Mouse (Mus musculus): ENCODE measurements around the gene Tecta. TPM values are rescaled to one million over a fixed set of nuclear protein-coding genes. Genes with fewer than 3 reads are reported as not detected.

Tecta gene
- total and polyA plus RNA-seq, 3 experiments, result 0.11 TPM; not detected in 2

GRCm38 (mm10) chr9:42324640-42325394 is 74.9 kb downstream of the Tecta start:
- peaks cover 3% of the 10 kb centered on the region for H3K27me3 ChIP-seq (ENCODE audit: insufficient read depth, low read length)
- H3K4me1 ChIP-seq (ENCODE audit: insufficient read depth, low read depth, low read length), result peaks cover 3% of the 10 kb centered on the region; the same call in 1 of the 2 replicates
- H3K9me3 ChIP-seq (replicated peaks), result peaks cover 5% of the 10 kb centered on the region
- H3K36me3 ChIP-seq (replicated peaks), result no peaks in the 10 kb centered on the region
- ATAC-seq (ENCODE audit: extremely low read depth, insufficient number of reproducible peaks, low FRiP score, poor library complexity, severe bottlenecking) (no peak), DNase-seq (ENCODE audit: low spot score) (no peak)
- TF ChIP-seq GATA2 (IDR thresholded peaks at IDR 0.05; ENCODE audit: borderline replicate concordance, low read depth, low read length), result no peak
- no peak overlapping the region for H3K4me3 ChIP-seq (ENCODE audit: low read depth, low read length)

GRCm38 (mm10) chr9:42323238-42323637 is 76.5 kb downstream of the Tecta start:
- TF ChIP-seq GATA1 (IDR thresholded peaks at IDR 0.05; ENCODE audit: borderline replicate concordance, low read length) (no peak), CTCF (IDR thresholded peaks at IDR 0.05; ENCODE audit: low read depth, low read length) (no peak), TAL1 (conservative IDR thresholded peaks at IDR 0.05; ENCODE audit: low read depth, low read length) (no peak), GATA2 (IDR thresholded peaks at IDR 0.05; ENCODE audit: borderline replicate concordance, low read depth, low read length) (no peak), POLR2AphosphoS5 (IDR thresholded peaks at IDR 0.05; ENCODE audit: insufficient replicate concordance, low read depth, low read length) (no peak)
- no peaks in the 10 kb centered on the region; the same call in 1 of the 2 replicates for H3K4me1 ChIP-seq (ENCODE audit: insufficient read depth, low read depth, low read length)
- peaks cover 5% of the 10 kb centered on the region for H3K9me3 ChIP-seq (replicated peaks)
- H3K27me3 ChIP-seq (ENCODE audit: insufficient read depth, low read length), result peaks cover 7% of the 10 kb centered on the region
- ATAC-seq (ENCODE audit: extremely low read depth, insufficient number of reproducible peaks, low FRiP score, poor library complexity, severe bottlenecking) (no peak), DNase-seq (ENCODE audit: low spot score) (no peak)
- H3K4me3 ChIP-seq (ENCODE audit: low read depth, low read length), result no peak overlapping the region
- H3K36me3 ChIP-seq (replicated peaks), result no peaks in the 10 kb centered on the region

- ATAC-seq (ENCODE audit: extremely low read depth, insufficient number of reproducible peaks, low FRiP score, poor library complexity, severe bottlenecking), result no peak
- DNase-seq (ENCODE audit: low spot score), result no peak
- Histone ChIP-seq H3K9me3 (replicated peaks) (peaks cover 5% of the 10 kb centered on the region), H3K4me1 (ENCODE audit: insufficient read depth, low read depth, low read length) (no peaks in the 10 kb centered on the region), H3K4me3 (ENCODE audit: low read depth, low read length) (no peak overlapping the region), H3K27me3 (ENCODE audit: insufficient read depth, low read length) (peaks cover 15% of the 10 kb centered on the region), H3K36me3 (replicated peaks) (no peaks in the 10 kb centered on the region)
- no peak for TF ChIP-seq CTCF (IDR thresholded peaks at IDR 0.05; ENCODE audit: low read depth, low read length)
- TF ChIP-seq GATA1 (IDR thresholded peaks at IDR 0.05; ENCODE audit: borderline replicate concordance, low read length), result no peak
- no peak for TF ChIP-seq GATA2 (IDR thresholded peaks at IDR 0.05; ENCODE audit: borderline replicate concordance, low read depth, low read length)
- no peak for TF ChIP-seq POLR2AphosphoS5 (IDR thresholded peaks at IDR 0.05; ENCODE audit: insufficient replicate concordance, low read depth, low read length)
- no peak for TF ChIP-seq TAL1 (conservative IDR thresholded peaks at IDR 0.05; ENCODE audit: low read depth, low read length)
Measured at GRCm38 (mm10) chr9:42321442-42321841, 78.3 kb downstream of the Tecta start.

- H3K27me3 ChIP-seq (ENCODE audit: insufficient read depth, low read length), result peaks cover 18% of the 10 kb centered on the region
- H3K9me3 ChIP-seq (replicated peaks), result peaks cover 5% of the 10 kb centered on the region
- ATAC-seq (ENCODE audit: extremely low read depth, insufficient number of reproducible peaks, low FRiP score, poor library complexity, severe bottlenecking), result no peak
- no peaks in the 10 kb centered on the region for H3K36me3 ChIP-seq (replicated peaks)
- no peak overlapping the region for H3K4me3 ChIP-seq (ENCODE audit: low read depth, low read length)
- DNase-seq (ENCODE audit: low spot score), result no peak
- TF ChIP-seq GATA2 (IDR thresholded peaks at IDR 0.05; ENCODE audit: borderline replicate concordance, low read depth, low read length), result no peak
- no peak for TF ChIP-seq CTCF (IDR thresholded peaks at IDR 0.05; ENCODE audit: low read depth, low read length)
- no peak for TF ChIP-seq POLR2AphosphoS5 (IDR thresholded peaks at IDR 0.05; ENCODE audit: insufficient replicate concordance, low read depth, low read length)
- no peaks in the 10 kb centered on the region for H3K4me1 ChIP-seq (ENCODE audit: insufficient read depth, low read depth, low read length)
Measured at GRCm38 (mm10) chr9:42320616-42321015, 79.1 kb downstream of the Tecta start.

- DNase-seq (ENCODE audit: low spot score) (no peak), ATAC-seq (ENCODE audit: extremely low read depth, insufficient number of reproducible peaks, low FRiP score, poor library complexity, severe bottlenecking) (no peak)
- H3K4me3 ChIP-seq (ENCODE audit: low read depth, low read length), result no peak overlapping the region
- no peaks in the 10 kb centered on the region for H3K4me1 ChIP-seq (ENCODE audit: insufficient read depth, low read depth, low read length)
- peaks cover 5% of the 10 kb centered on the region for H3K9me3 ChIP-seq (replicated peaks)
- TF ChIP-seq TAL1 (conservative IDR thresholded peaks at IDR 0.05; ENCODE audit: low read depth, low read length) (no peak), GATA2 (IDR thresholded peaks at IDR 0.05; ENCODE audit: borderline replicate concordance, low read depth, low read length) (no peak), CTCF (IDR thresholded peaks at IDR 0.05; ENCODE audit: low read depth, low read length) (no peak), GATA1 (IDR thresholded peaks at IDR 0.05; ENCODE audit: borderline replicate concordance, low read length) (no peak), POLR2AphosphoS5 (IDR thresholded peaks at IDR 0.05; ENCODE audit: insufficient replicate concordance, low read depth, low read length) (no peak)
- no peaks in the 10 kb centered on the region for H3K36me3 ChIP-seq (replicated peaks)
- peaks cover 21% of the 10 kb centered on the region for H3K27me3 ChIP-seq (ENCODE audit: insufficient read depth, low read length)
Measured at GRCm38 (mm10) chr9:42318455-42318987, 81.2 kb downstream of the Tecta start.

GRCm38 (mm10) chr9:42317337-42317736 is 82.4 kb downstream of the Tecta start:
- TF ChIP-seq GATA2 (IDR thresholded peaks at IDR 0.05; ENCODE audit: borderline replicate concordance, low read depth, low read length) (no peak), GATA1 (IDR thresholded peaks at IDR 0.05; ENCODE audit: borderline replicate concordance, low read length) (no peak), CTCF (IDR thresholded peaks at IDR 0.05; ENCODE audit: low read depth, low read length) (no peak), TAL1 (conservative IDR thresholded peaks at IDR 0.05; ENCODE audit: low read depth, low read length) (no peak), POLR2AphosphoS5 (IDR thresholded peaks at IDR 0.05; ENCODE audit: insufficient replicate concordance, low read depth, low read length) (no peak)

More at GRCm38 (mm10) chr9:42317337-42317736, 82.4 kb downstream of the Tecta start:
- H3K36me3 ChIP-seq (replicated peaks), result no peaks in the 10 kb centered on the region
- no peak overlapping the region for H3K4me3 ChIP-seq (ENCODE audit: low read depth, low read length)
- peaks cover 5% of the 10 kb centered on the region for H3K9me3 ChIP-seq (replicated peaks)
- ATAC-seq (ENCODE audit: extremely low read depth, insufficient number of reproducible peaks, low FRiP score, poor library complexity, severe bottlenecking), result no peak
- H3K27me3 ChIP-seq (ENCODE audit: insufficient read depth, low read length), result peaks cover 18% of the 10 kb centered on the region
- H3K4me1 ChIP-seq (ENCODE audit: insufficient read depth, low read depth, low read length), result no peaks in the 10 kb centered on the region
- DNase-seq (ENCODE audit: low spot score), result no peak

All from G1E (cell line).